Comparison of ENCODE assay signal across 9 mouse cellular contexts in the genomic region with DNA sequence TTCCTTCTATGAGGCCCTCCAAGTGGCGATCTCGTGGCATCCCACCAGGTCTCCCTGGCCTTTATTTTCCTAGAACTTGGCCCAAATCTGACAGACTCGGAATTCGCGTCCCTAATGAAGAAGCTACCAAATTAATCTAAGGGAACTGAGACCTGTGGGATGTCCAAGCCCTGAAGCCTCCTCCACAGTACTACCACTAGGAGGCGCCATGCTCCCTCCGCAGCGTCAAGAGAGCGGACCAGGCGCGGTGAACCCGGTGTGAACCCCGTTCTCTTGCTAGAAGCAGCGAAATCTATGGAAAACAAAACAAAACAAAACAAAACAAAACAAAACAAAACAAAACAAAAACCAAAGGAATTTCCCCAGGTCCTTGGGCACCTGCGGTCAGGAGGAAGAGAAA. TPM values are rescaled to one million over a fixed set of nuclear protein-coding genes. Genes with fewer than 3 reads are reported as not detected.
DNase-seq lines count a peak whose midpoint lies in the region; ATAC-seq lines count a peak whose summit lies in the region.
"Had no signal": no experiment of that assay in that cellular context is flagged by ENCODE, and none has a peak within 500 bp of the region (broad histone marks: within the 10 kb centered on the region; RNA-seq: fewer than 3 reads in every experiment).

No protein-coding gene starts in this region.

- no peaks in the 10 kb centered on the region for H3K36me3 ChIP-seq in megakaryocyte, embryonic 14.5 days (replicated peaks; ENCODE audit: low read length)
- no peaks in the 10 kb centered on the region for H3K36me3 ChIP-seq in splenic B cell, adult 2 months (ENCODE audit: control insufficient read depth, insufficient read depth, low read length, poor library complexity, severe bottlenecking)

- peak; percentile 37 for DNase-seq in cerebellum, adult 11 months
- peak; percentile 47 to 49 for DNase-seq in CD8-positive naive resting alpha-beta T cell, adult 2 months (ENCODE audit: low read depth in 2 of 2, low spot score in 2 of 2)
- DNase-seq in c-Kit-positive CD71-positive TER-119-positive erythroid progenitor cells, embryonic 14.5 days (ENCODE audit: low spot score) = peak; percentile 80
- DNase-seq in gastrocnemius, adult 8-10 months (ENCODE audit: low spot score in 2 of 2) = peak; percentile 15 to 29
- DNase-seq in kidney, postnatal 10 days = peak; percentile 82
- peak; percentile 86 for DNase-seq in splenic B cell, adult 2 months (ENCODE audit: low read depth, low spot score)

- peak overlapping the region; percentile 79 for H3K4me3 ChIP-seq in megakaryocyte, embryonic 14.5 days (replicated peaks)

- H3K27me3 ChIP-seq in megakaryocyte, embryonic 14.5 days (replicated peaks) = no peaks in the 10 kb centered on the region
- no peaks in the 10 kb centered on the region for H3K27me3 ChIP-seq in splenic B cell, adult 2 months (ENCODE audit: control insufficient read depth, insufficient read depth, low read length, poor library complexity, severe bottlenecking)

- ATAC-seq in cerebellum, adult (ENCODE audit: insufficient number of reproducible peaks, low FRiP score, low TSS enrichment) = no peak

- H3K4me1 ChIP-seq in megakaryocyte, embryonic 14.5 days = peaks cover 80% of the 10 kb centered on the region

- no peaks in the 10 kb centered on the region for H3K9me3 ChIP-seq in megakaryocyte, embryonic 14.5 days

RNA-seq across cellular contexts. Expression of a gene that starts 9.3 kb away (rescaled TPM):
- 1 to 10 TPM; 6.5 to 8.2 (median 7.4) TPM for total RNA-seq in gastrocnemius, adult 8-10 months (2022)
- 4.1 and 10.3 TPM in 2 replicates for polyA plus RNA-seq in megakaryocyte, embryonic 14.5 days (2012; ENCODE audit: insufficient read depth, low replicate concordance)

RNA-seq across cellular contexts. Expression of a gene that starts 29.0 kb away (rescaled TPM):
- total RNA-seq in gastrocnemius, adult 8-10 months (2022) = not detected
- 225 and 586 TPM in 2 replicates for polyA plus RNA-seq in megakaryocyte, embryonic 14.5 days (2012; ENCODE audit: insufficient read depth, low replicate concordance)
- total RNA-seq: layer of hippocampus, adult 18-20 months had no signal

RNA-seq across cellular contexts. Expression of a gene that starts 29.6 kb away (rescaled TPM):
- total RNA-seq in gastrocnemius, adult 8-10 months (2022) = not detected
- polyA plus RNA-seq in megakaryocyte, embryonic 14.5 days (2012; ENCODE audit: insufficient read depth, low replicate concordance) = not detected in 2 replicates
- total RNA-seq: layer of hippocampus, adult 18-20 months had no signal

RNA-seq across cellular contexts. Expression of a gene that starts 48.2 kb away (rescaled TPM):
- 10 to 100 TPM; 43.1 to 59.9 (median 45.4) TPM for total RNA-seq in gastrocnemius, adult 8-10 months (2022)
- 1.1 and 1.7 TPM in 2 replicates for polyA plus RNA-seq in megakaryocyte, embryonic 14.5 days (2012; ENCODE audit: insufficient read depth, low replicate concordance)

Comparison
In these comparisons a context has a peak if more than half of its experiments do, and no peak if none do; other contexts are left out.
1. DNase-seq: peak in every context shown above with its lines; median percentile 86 in splenic B cell, adult 2 months; 82 in kidney, postnatal 10 days; 80 in c-Kit-positive CD71-positive TER-119-positive erythroid progenitor cells, embryonic 14.5 days; 48 in CD8-positive naive resting alpha-beta T cell, adult 2 months; 37 in cerebellum, adult 11 months; 22 in gastrocnemius, adult 8-10 months.